Mouse (Mus musculus) 416B (cell line): ENCODE measurements at regions not wholly inside any gene's neighbourhood (a gene's known extent, or its start where the extent isn't known, plus 50 kb on each side); places are given as distances from the start of the nearest gene placed in this dataset.

Experiments used
- DNase-seq: peaks from one replicate; pipeline ENCODE4 v3.0.0; 2011; ENCODE audit warnings: low read depth

GRCm38 (mm10) chr12:12147088-12147687 is 114.8 kb upstream of the Fam49a start:
- DNase-seq, result no peak

- no peak for DNase-seq
These were observed 114.1 kb upstream of the Fam49a start for GRCm38 (mm10) chr12:12147847-12148246.

- peak; percentile 52 for DNase-seq
These were observed 113.1 kb upstream of the Fam49a start for GRCm38 (mm10) chr12:12148659-12149399.

DNA sequence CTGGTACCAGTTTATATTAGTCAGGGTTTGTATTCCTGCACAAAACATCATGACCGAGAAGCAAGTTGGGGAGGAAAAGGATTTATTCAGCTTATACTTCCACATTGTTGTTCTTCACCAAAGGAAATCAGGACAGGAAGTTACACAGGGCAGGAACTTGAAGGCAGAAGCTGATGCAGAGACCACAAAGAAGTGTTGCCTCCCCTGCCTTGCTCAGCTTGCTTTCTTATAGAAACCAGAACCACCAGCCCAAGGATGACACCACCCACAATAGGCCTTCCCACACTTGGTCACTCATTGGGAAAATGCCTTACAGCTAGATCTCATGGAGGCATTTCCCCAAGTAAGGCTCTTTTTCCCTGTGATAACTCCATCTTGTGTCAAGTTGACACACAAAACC is 97.5 kb upstream of the Fam49a start:
- no peak for DNase-seq

- no peak for DNase-seq
These were observed 91.4 kb upstream of the Fam49a start for GRCm38 (mm10) chr12:12170581-12170980.

DNA sequence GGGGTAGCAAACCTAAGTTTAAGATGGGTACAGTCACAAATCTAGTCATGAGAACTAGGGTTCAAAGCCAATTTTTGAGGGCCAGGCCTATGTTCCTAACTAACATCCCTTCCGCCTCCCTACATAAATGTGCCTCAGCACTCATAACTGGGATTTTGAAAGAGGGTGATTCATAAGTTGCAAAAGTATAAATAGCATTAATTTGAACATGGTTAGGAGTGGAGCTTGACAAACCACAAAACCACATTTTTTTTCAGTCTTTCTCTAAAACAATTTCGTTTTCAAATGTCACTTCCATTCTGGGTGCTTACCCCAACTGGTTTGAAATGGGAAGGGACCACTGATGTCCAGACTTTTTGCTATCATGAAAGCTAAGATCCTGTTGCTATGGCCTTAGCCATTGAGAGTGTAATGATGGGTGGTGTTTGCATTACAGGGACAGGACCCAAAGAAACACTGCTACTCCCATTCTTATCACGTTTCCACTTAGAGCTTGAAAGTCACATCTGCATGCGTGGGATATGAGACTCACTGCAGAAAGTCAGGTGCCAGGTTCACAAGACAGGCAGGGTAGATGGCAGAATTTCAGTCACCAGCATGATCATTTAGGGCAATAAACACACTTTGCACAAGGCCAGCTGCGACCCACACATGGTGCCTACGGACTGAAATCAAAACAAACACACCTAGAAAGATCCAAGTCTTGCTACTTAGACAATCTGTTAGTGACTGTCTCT is 89.7 kb upstream of the Fam49a start:
- DNase-seq, result peak; percentile 44

DNA sequence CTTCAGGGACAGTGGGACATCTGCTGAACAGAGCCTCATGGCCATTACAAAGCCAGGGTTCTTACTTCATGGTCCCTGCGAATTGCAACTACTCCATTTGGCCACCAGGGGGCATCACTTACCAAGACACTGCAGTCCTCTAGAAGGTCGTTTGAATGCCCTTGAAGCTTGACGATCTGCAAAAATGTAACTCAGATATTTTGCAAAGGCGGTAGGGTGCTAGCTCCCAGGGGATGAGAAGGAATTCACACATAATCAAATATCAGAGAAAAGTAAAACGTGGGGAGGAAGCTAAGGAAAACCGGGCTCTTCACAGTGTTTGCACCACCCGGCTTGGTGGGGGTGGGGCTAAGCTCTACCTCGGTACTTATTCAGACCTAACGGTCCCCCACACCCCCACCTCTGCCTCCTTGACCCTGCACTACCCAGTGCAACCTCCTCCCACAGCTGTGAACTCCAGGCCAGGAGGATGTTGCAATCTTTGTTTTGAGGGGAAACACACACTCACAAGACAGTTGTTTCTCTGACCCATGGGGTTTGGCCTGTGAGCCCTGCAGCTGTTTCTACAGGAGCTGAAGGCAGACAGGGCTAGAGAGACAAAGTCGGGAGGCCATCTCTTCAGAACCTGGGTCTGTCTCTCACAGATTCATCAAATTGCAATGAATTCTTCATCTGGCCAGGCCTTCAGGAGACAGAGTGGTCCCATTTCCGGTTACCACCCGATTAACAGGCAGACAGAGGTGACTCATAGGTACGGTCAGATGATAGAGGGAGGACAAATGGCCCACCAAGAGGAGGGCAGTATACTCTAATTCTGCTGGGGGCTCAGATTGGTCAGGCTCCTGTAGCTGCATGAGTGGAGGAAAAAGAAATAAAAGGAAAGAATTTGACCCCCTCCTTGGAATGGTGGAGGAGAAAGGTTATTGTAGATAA is 85.3 kb upstream of the Fam49a start:
- DNase-seq, result peak; percentile 81

DNA sequence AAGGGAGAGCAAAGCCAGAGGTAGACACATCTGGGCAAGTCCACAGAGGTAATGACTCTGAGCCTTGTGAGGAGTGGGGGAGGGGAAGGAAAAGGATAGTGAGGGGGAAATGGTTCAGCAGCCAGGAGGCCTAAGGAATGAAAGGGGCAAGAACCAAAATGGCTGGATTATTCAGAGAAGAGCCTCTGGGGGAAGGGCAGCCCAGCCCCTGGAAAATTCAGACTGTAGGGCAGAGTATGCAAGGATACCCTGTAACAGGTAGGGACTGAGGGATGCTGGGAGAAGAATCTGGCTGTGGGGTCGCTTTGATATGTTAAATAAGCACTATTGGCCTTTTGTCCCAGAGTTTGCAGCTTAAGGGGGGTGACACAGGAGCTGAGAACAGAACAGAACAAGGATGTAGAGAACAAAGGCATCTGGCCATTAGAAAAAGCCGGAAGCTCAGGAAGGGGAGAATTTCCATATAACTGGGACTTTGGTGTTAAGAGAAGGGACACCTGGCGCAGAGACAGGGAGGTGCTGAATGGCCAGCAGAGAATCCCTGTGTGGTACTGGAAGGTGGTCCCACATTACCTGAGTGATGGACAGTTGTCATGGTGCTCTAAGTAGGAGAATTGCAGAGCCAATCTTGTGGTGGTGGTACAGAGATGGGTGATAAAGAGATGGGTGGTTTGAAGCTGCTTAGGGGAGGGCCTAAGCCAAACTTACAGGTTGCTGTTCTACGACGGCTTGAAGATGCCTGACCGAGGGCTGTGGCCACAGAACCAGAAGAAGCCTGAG is 84.5 kb upstream of the Fam49a start:
- DNase-seq, result no peak

- DNase-seq, result no peak
These were observed 83.5 kb upstream of the Fam49a start for GRCm38 (mm10) chr12:12178391-12178790.

DNA sequence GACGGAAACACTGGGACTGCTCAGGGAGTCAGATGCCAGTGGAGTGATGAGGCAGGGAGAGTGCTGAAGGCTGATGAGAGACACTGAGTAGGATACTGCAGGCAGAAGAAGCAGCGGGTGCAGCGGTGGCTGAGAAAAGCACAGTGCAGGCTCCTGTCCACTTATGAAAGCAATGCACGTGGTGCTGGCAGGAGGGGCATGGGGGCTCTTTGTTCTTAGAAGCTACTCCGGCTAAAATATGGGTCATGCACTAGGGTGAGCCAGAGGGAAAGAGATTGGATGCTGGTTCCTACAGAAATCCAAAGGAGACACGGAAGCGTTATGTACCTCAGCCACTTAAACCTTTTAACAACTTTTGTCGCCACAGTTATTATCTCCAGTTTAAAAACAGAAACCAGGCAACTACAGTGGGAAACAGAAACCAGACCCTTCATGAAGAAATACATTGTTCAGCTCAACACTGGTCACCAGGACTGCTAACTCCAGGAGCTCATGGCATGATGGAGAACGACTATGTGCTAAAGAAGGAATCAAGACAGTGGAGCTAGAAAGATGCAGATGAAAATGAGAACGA is 82.6 kb upstream of the Fam49a start:
- DNase-seq, result no peak

DNA sequence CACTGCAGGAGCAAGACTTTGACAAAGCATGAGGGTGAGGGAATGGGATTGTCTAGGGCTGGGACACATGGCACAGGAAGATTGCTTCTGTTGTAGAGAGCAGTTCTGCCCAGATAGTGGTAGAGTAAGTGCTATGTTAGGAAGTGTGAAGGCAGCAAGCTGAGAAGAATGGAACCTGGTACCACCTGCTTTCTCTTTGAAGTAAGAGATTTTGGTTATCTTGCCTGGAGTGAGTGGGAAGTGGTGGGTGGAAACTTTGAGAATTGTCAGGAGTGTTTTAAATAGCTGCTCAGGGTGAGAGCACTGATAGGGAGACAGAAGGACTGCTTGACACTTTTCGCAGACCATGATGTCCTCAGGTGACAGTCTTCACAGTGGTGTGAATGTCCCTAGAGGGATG is 81.0 kb upstream of the Fam49a start:
- DNase-seq, result no peak

GRCm38 (mm10) chr12:12181686-12182085 is 80.3 kb upstream of the Fam49a start:
- DNase-seq, result no peak

- DNase-seq, result no peak
These were observed 75.6 kb upstream of the Fam49a start for GRCm38 (mm10) chr12:12186353-12186752.

DNA sequence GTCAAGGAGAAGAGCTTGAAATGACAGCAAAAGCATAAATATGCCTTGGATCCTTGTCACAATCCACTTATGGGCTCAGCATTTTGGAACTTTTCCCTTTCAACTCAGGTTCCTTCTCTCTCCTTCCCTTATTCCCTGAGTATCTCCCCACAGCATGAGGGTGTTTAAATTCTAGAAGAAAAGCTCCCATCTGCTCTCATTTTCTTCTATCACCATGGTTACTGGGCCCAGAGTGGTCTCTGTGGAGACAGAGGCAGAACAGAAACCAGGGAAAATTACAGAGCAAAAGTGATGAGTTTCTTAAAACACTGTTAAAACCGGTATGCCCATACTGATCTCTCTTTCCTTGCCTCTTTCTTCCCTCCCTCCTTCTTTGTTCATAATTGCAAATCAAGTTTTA is 66.9 kb upstream of the Fam49a start:
- no peak for DNase-seq

DNA sequence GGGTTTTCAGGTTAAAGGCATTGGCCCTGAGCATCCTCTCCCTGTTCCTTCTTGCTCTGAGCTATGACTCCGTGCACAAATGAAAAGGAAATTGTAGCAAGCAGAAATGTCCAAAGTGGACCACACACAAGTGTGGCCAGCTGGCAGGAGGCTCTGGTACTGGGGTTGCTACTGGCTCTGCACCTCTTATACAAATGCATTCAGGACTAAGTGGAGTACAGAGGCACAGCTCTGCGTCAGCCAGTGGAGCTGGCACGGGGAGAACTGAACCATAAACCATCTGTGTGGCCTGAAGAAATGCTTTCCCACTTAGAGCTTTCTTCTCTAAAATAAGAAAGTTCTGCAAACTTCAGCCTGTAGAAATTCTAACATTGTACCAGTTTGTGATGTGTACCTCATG is 65.3 kb upstream of the Fam49a start:
- DNase-seq, result no peak

DNA sequence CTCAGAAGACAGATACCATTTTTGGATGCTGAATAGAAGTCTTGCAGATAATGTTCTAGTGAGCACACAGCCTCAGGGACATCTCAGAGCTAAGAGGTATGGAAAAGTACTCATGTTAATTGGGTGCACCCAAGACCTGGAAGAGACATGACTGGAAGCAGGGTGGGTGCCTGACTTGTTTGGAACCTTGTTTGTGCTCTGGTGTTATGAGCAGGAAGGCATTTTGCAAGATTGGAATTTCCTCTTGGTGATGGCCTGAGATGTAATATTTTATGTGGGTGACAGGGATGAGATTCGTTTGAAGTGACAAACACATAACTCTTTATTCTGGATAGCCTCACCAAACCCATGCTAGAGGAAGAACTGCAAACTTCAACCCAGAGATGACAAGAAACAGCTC is 53.7 kb upstream of the Fam49a start:
- no peak for DNase-seq
